Mouse (Mus musculus) small intestine, adult 2 months (tissue): ENCODE data around the gene Col28a1.

ENCODE experiments used
- CTCF ChIP-seq: fragments of 200-500 bp; IDR thresholded peaks from 2 replicates; pipeline ENCODE4 v1.5.1; 2012; ENCODE audit warnings: low read depth, mild to moderate bottlenecking, control low read depth, inconsistent platforms, low read length, moderate library complexity, mixed read lengths; ENCODE audit not compliant: insufficient replicate concordance, insufficient read length; ENCODE audit errors: extremely low read depth
- POLR2A ChIP-seq: fragments of 200-500 bp; IDR thresholded peaks from 2 replicates; pipeline ENCODE4 v1.6.1; 2012; ENCODE audit warnings: low read depth, mild to moderate bottlenecking, control low read depth, inconsistent platforms, low read length, moderate library complexity

DNA sequence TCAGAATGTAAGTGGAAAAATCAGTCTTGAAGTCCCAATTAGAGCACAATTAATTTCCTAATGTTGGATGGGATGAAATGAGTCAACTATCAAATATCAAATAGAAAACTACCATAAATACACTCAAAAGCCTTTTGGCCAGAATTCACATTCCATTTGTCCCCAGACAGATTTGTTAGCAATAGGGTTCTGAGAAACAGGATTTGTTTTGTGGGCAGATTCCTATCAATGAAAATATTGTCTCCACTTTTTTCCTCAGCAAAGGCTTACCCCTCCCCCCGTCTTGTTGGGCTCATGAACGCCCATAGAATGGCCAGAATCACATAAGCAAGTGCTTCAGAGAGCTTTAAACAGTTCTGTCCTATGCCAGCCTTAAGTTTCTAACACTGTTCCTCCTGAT, 32.4 kb downstream of the Col28a1 start:
- TF ChIP-seq CTCF (no peak), POLR2A (no peak)
